Mouse (Mus musculus): ENCODE results near the gene Cds1.

Cds1 gene

GRCm38 (mm10) chr5:101776528-101776927 is 11.6 kb downstream of the Cds1 start:
- DNase-seq (ENCODE audit: low read depth, low spot score) = no peak

GRCm38 (mm10) chr5:101779376-101779863 is 14.5 kb downstream of the Cds1 start:
- no peak for DNase-seq (ENCODE audit: low read depth, low spot score)

- DNase-seq (ENCODE audit: low read depth, low spot score) = no peak
Observed at GRCm38 (mm10) chr5:101780918-101781317, 16.0 kb downstream of the Cds1 start.

- no peak for DNase-seq (ENCODE audit: low read depth, low spot score)
Observed at GRCm38 (mm10) chr5:101784328-101784727, 19.4 kb downstream of the Cds1 start.

GRCm38 (mm10) chr5:101784787-101785186 is 19.9 kb downstream of the Cds1 start:
- no peak for DNase-seq (ENCODE audit: low read depth, low spot score)

- DNase-seq (ENCODE audit: low read depth, low spot score) = no peak
Observed at GRCm38 (mm10) chr5:101785921-101786614, 21.1 kb downstream of the Cds1 start.

- no peak for DNase-seq (ENCODE audit: low read depth, low spot score)
Observed at GRCm38 (mm10) chr5:101789770-101790169, 24.8 kb downstream of the Cds1 start.

GRCm38 (mm10) chr5:101790560-101790959 is 25.6 kb downstream of the Cds1 start:
- DNase-seq (ENCODE audit: low read depth, low spot score) = no peak

GRCm38 (mm10) chr5:101792665-101793064 is 27.7 kb downstream of the Cds1 start:
- DNase-seq (ENCODE audit: low read depth, low spot score) = no peak

GRCm38 (mm10) chr5:101801891-101802290 is 37.0 kb downstream of the Cds1 start:
- DNase-seq (ENCODE audit: low read depth, low spot score) = no peak

- DNase-seq (ENCODE audit: low read depth, low spot score) = no peak
Observed at GRCm38 (mm10) chr5:101802358-101803022, 37.6 kb downstream of the Cds1 start.

GRCm38 (mm10) chr5:101811296-101812169 is 46.6 kb downstream of the Cds1 start:
- no peak for DNase-seq (ENCODE audit: low read depth, low spot score)

- DNase-seq (ENCODE audit: low read depth, low spot score) = no peak
Observed at GRCm38 (mm10) chr5:101816822-101817221, 51.9 kb downstream of the Cds1 start.

- no peak for DNase-seq (ENCODE audit: low read depth, low spot score)
Observed at GRCm38 (mm10) chr5:101819216-101819615, 54.3 kb downstream of the Cds1 start.

GRCm38 (mm10) chr5:101819844-101820243 is 54.9 kb downstream of the Cds1 start:
- peak; percentile 33 for DNase-seq (ENCODE audit: low read depth, low spot score)

- DNase-seq (ENCODE audit: low read depth, low spot score) = no peak
Observed at GRCm38 (mm10) chr5:101821052-101821451, 56.1 kb downstream of the Cds1 start.

GRCm38 (mm10) chr5:101821491-101822310 is 56.8 kb downstream of the Cds1 start:
- DNase-seq (ENCODE audit: low read depth, low spot score) = no peak

GRCm38 (mm10) chr5:101822311-101822670 is 57.4 kb downstream of the Cds1 start:
- DNase-seq (ENCODE audit: low read depth, low spot score) = no peak

- peak; percentile 35 for DNase-seq (ENCODE audit: low read depth, low spot score)
Observed at GRCm38 (mm10) chr5:101825111-101825911, 60.4 kb downstream of the Cds1 start.

GRCm38 (mm10) chr5:101826531-101826970 is 61.6 kb downstream of the Cds1 start:
- DNase-seq (ENCODE audit: low read depth, low spot score) = no peak
